Mouse (Mus musculus): ENCODE measurements around the gene Scnn1g. TPM values are rescaled to one million over a fixed set of nuclear protein-coding genes. Genes with fewer than 3 reads are reported as not detected.
A peak's percentile ranks its signal among the peaks of the same experiment; 100 is the strongest.

Gene Scnn1g
- total and polyA plus RNA-seq, 3 experiments, result 0.41 TPM; not detected in 2

- no peak overlapping the region for H3K9ac ChIP-seq (ENCODE audit: low read depth, low read length)
- H3K27ac ChIP-seq, result peak overlapping the region; percentile 1; the same call in 1 of the 2 replicates
- H3K4me1 ChIP-seq (ENCODE audit: control insufficient read depth, insufficient read depth, low read length), result peaks cover 6% of the 10 kb centered on the region
- intact Hi-C loops (cut with DNase I), result no loop called here
- no peak for TF ChIP-seq POLR2A (IDR thresholded peaks at IDR 0.05; ENCODE audit: insufficient read depth, low read depth, low read length)
- no peak for TF ChIP-seq EP300 (IDR thresholded peaks at IDR 0.05; ENCODE audit: insufficient read depth, low read depth, low read length)
- no peak for TF ChIP-seq CTCF (IDR thresholded peaks at IDR 0.05)
- H3K4me3 ChIP-seq, result no peak overlapping the region
- 38% methylated on average over 1 of the region's 1 CpGs for WGBS
- DNase-seq, result no peak
- peaks cover 3% of the 10 kb centered on the region for H3K79me2 ChIP-seq (replicated peaks; ENCODE audit: control insufficient read depth, insufficient read depth, low read length)
- H3K36me3 ChIP-seq (ENCODE audit: control insufficient read depth, insufficient read depth, low read length), result peaks cover 13% of the 10 kb centered on the region
- H3K27me3 ChIP-seq (ENCODE audit: control insufficient read depth, insufficient read depth, low read length), result no peaks in the 10 kb centered on the region
Measured at GRCm38 (mm10) chr7:121697574-121697973, 36.7 kb upstream of the Scnn1g start.

- Histone ChIP-seq H3K4me1 (ENCODE audit: control insufficient read depth, insufficient read depth, low read length) (peaks cover 6% of the 10 kb centered on the region), H3K79me2 (replicated peaks; ENCODE audit: control insufficient read depth, insufficient read depth, low read length) (peaks cover 5% of the 10 kb centered on the region), H3K27ac (no peak overlapping the region), H3K4me3 (no peak overlapping the region), H3K36me3 (ENCODE audit: control insufficient read depth, insufficient read depth, low read length) (peaks cover 17% of the 10 kb centered on the region), H3K27me3 (ENCODE audit: control insufficient read depth, insufficient read depth, low read length) (no peaks in the 10 kb centered on the region), H3K9ac (ENCODE audit: low read depth, low read length) (no peak overlapping the region)
- intact Hi-C loops (cut with DNase I), result no loop called here
- TF ChIP-seq CTCF (IDR thresholded peaks at IDR 0.05) (no peak), EP300 (IDR thresholded peaks at IDR 0.05; ENCODE audit: insufficient read depth, low read depth, low read length) (no peak), POLR2A (IDR thresholded peaks at IDR 0.05; ENCODE audit: insufficient read depth, low read depth, low read length) (no peak)
- no peak for DNase-seq
Measured at GRCm38 (mm10) chr7:121699218-121699617, 35.1 kb upstream of the Scnn1g start.

GRCm38 (mm10) chr7:121700480-121700879, 33.8 kb upstream of the Scnn1g start:
- Histone ChIP-seq H3K9ac (ENCODE audit: low read depth, low read length) (no peak overlapping the region), H3K27me3 (ENCODE audit: control insufficient read depth, insufficient read depth, low read length) (no peaks in the 10 kb centered on the region), H3K4me3 (no peak overlapping the region), H3K79me2 (replicated peaks; ENCODE audit: control insufficient read depth, insufficient read depth, low read length) (peaks cover 5% of the 10 kb centered on the region), H3K36me3 (ENCODE audit: control insufficient read depth, insufficient read depth, low read length) (peaks cover 21% of the 10 kb centered on the region), H3K27ac (no peak overlapping the region), H3K4me1 (ENCODE audit: control insufficient read depth, insufficient read depth, low read length) (peaks cover 6% of the 10 kb centered on the region)
- no peak for TF ChIP-seq POLR2A (IDR thresholded peaks at IDR 0.05; ENCODE audit: insufficient read depth, low read depth, low read length)
- no peak for TF ChIP-seq CTCF (IDR thresholded peaks at IDR 0.05)
- no peak for TF ChIP-seq EP300 (IDR thresholded peaks at IDR 0.05; ENCODE audit: insufficient read depth, low read depth, low read length)
- 88% methylated on average over 3 of the region's 3 CpGs for WGBS
- no peak for DNase-seq
- intact Hi-C loops (cut with DNase I), result no loop called here

GRCm38 (mm10) chr7:121701983-121702382, 32.3 kb upstream of the Scnn1g start:
- TF ChIP-seq EP300 (IDR thresholded peaks at IDR 0.05; ENCODE audit: insufficient read depth, low read depth, low read length) (no peak), POLR2A (IDR thresholded peaks at IDR 0.05; ENCODE audit: insufficient read depth, low read depth, low read length) (no peak), CTCF (IDR thresholded peaks at IDR 0.05) (no peak)
- Histone ChIP-seq H3K4me1 (ENCODE audit: control insufficient read depth, insufficient read depth, low read length) (peaks cover 7% of the 10 kb centered on the region), H3K79me2 (replicated peaks; ENCODE audit: control insufficient read depth, insufficient read depth, low read length) (peaks cover 2% of the 10 kb centered on the region), H3K27ac (no peak overlapping the region), H3K4me3 (no peak overlapping the region), H3K36me3 (ENCODE audit: control insufficient read depth, insufficient read depth, low read length) (peaks cover 19% of the 10 kb centered on the region), H3K27me3 (ENCODE audit: control insufficient read depth, insufficient read depth, low read length) (no peaks in the 10 kb centered on the region), H3K9ac (ENCODE audit: low read depth, low read length) (no peak overlapping the region)
- WGBS, result 26% methylated on average over 6 of the region's 6 CpGs
- DNase-seq, result no peak
- intact Hi-C loops (cut with DNase I), result no loop called here

DNA sequence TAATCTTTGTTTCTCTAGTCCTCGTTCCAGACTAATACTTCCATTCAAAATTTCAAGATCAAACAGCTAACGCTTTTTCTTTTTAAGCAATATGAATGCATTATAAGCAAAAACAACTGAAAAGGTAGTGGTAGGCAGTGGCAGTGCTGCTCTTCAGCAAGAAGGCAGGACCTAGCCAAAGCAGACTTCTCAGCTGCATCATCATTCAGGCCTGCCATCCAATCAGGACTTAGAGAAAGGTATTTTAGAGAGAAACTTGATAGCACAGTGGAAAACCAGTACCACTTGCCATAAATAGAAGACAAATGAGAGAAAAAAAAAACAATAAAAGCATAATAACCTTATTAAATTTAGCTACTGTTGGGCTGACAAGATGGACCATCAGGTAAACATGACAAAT, 29.2 kb upstream of the Scnn1g start:
- H3K4me3 ChIP-seq, result no peak overlapping the region
- peaks cover 2% of the 10 kb centered on the region for H3K79me2 ChIP-seq (replicated peaks; ENCODE audit: control insufficient read depth, insufficient read depth, low read length)
- H3K27ac ChIP-seq, result no peak overlapping the region
- H3K36me3 ChIP-seq (ENCODE audit: control insufficient read depth, insufficient read depth, low read length), result peaks cover 10% of the 10 kb centered on the region
- no peak overlapping the region for H3K9ac ChIP-seq (ENCODE audit: low read depth, low read length)
- H3K4me1 ChIP-seq (ENCODE audit: control insufficient read depth, insufficient read depth, low read length), result peaks cover 3% of the 10 kb centered on the region
- TF ChIP-seq EP300 (IDR thresholded peaks at IDR 0.05; ENCODE audit: insufficient read depth, low read depth, low read length) (no peak), POLR2A (IDR thresholded peaks at IDR 0.05; ENCODE audit: insufficient read depth, low read depth, low read length) (no peak), CTCF (IDR thresholded peaks at IDR 0.05) (no peak)
- WGBS, result 94% methylated on average over 2 of the region's 2 CpGs
- no peaks in the 10 kb centered on the region for H3K27me3 ChIP-seq (ENCODE audit: control insufficient read depth, insufficient read depth, low read length)
- intact Hi-C loops (cut with DNase I), result no loop called here
- no peak for DNase-seq

DNA sequence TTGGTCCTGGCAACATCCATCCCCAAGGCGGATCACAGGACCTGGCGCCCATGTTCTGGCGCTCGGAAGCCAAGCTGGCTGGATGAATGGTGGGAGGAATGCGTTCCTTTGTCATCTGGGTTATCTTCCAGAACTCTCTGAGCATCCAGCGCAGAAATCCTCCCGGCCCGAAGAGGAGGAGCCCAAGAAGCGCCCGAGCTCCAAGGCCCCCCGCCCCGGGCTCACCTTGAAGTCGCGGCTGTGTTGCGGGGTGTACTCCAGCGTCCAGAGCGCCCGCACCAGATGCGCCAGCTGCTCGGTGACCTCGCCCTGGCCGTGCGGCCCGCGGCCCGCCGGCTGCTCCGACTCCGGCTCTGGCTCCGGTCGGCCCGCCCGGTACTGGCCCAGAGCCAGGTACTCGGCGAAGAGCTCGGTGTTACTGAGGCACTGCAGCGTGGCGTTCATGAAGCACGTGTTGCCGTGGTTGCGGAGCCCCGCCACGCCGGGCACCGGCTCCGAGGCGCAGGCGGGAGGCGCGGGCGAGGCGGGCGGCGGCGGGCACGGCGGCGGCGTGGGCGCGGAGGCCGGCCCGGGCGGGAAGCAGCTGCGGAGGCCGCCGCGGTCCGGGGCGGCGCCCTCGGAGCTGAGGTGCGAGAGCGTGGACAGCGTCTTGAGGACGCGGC, 27.7 kb upstream of the Scnn1g start:
- H3K27me3 ChIP-seq (ENCODE audit: control insufficient read depth, insufficient read depth, low read length), result no peaks in the 10 kb centered on the region
- peak overlapping the region; percentile 90 for H3K4me3 ChIP-seq
- peak overlapping the region; percentile 85 for H3K9ac ChIP-seq (ENCODE audit: low read depth, low read length)
- H3K36me3 ChIP-seq (ENCODE audit: control insufficient read depth, insufficient read depth, low read length), result peaks cover 10% of the 10 kb centered on the region
- H3K27ac ChIP-seq, result peak overlapping the region; percentile 54
- TF ChIP-seq CTCF (IDR thresholded peaks at IDR 0.05) (no peak), EP300 (IDR thresholded peaks at IDR 0.05; ENCODE audit: insufficient read depth, low read depth, low read length) (no peak), POLR2A (IDR thresholded peaks at IDR 0.05; ENCODE audit: insufficient read depth, low read depth, low read length) (no peak)
- peak; percentile 69 to 74 for DNase-seq
- peaks cover 3% of the 10 kb centered on the region for H3K4me1 ChIP-seq (ENCODE audit: control insufficient read depth, insufficient read depth, low read length)
- intact Hi-C loops (cut with DNase I), result no loop called here
- WGBS, result 1% methylated on average over 77 of the region's 77 CpGs
- peaks cover 2% of the 10 kb centered on the region for H3K79me2 ChIP-seq (replicated peaks; ENCODE audit: control insufficient read depth, insufficient read depth, low read length)

All from heart, adult 2 months (tissue).